Mouse (Mus musculus) C2C12 (cell line): ENCODE results near the gene Taok2.

Source experiments
- CEBPB ChIP-seq: IDR thresholded peaks from one replicate; pipeline ENCODE4 v1.6.1; 2011; ENCODE audit warnings: low read depth, mild to moderate bottlenecking, control low read depth, moderate library complexity
- CTCF ChIP-seq: IDR thresholded peaks from one replicate; pipeline ENCODE4 v1.5.1; 2011; ENCODE audit not compliant: control insufficient read depth, insufficient read depth, insufficient read length
- MAX ChIP-seq: IDR thresholded peaks from one replicate; pipeline ENCODE4 v1.6.1; 2011; ENCODE audit warnings: mild to moderate bottlenecking, control low read depth
- MYOD1 ChIP-seq: IDR thresholded peaks from one replicate; pipeline ENCODE4 v1.6.1; 2011; ENCODE audit warnings: low read depth; ENCODE audit not compliant: control insufficient read depth, insufficient read length
- MYOG ChIP-seq: IDR thresholded peaks from one replicate; pipeline ENCODE4 v1.6.1; 2011; ENCODE audit not compliant: control insufficient read depth, insufficient read length; ENCODE audit errors: extremely low read depth
- USF1 ChIP-seq: IDR thresholded peaks from one replicate; pipeline ENCODE4 v1.6.1; 2011; ENCODE audit warnings: low read depth, mild to moderate bottlenecking, control low read depth, moderate library complexity

DNA sequence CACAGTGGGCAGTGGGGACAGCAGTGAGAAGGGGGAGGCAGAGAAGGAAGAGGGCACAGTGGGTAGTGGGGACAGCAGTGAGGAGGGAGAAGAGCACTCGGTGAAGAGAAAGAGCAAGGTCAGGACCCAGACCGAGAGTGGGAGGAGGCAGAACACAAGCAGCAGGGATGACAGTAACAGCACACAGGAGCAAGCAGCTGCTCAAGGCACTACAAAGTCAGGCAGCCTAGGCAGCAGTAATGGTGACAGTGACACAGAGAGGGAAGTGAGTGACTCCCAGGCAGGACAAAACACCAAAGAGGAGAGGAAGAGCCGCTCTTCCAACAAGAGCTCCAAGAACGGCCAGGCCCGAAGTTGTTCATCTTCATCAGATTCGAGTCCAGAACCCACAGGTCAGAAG is 20.7 kb downstream of the Taok2 start:
- no peak for TF ChIP-seq USF1
- TF ChIP-seq CTCF, result no peak
- no peak for TF ChIP-seq MAX
- no peak for TF ChIP-seq MYOG
- TF ChIP-seq MYOD1, result no peak
- TF ChIP-seq CEBPB, result no peak
